Mouse (Mus musculus): ENCODE data around the gene Cobll1.

Cobll1 gene

DNA sequence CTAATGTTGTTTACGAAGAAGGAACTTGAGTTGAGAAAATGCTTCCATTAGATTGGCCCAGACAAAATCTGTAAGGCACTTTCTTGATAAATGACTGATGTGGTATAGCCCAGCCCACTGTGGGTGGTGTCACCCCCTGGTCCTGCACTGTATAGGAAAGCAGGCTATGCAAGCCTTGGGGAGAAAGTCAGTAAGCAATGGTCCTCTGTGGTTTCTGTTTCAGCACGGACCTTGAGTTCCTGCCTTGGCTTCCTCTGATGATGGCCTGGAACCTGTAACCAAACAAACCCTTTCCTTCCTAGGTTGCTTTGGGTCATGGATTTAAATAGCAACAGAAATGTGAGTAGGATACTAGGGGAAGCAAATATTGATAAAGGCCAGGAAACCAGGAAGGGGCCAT lies 148.2 kb downstream of the Cobll1 start:
- DNase-seq (ENCODE audit: low read depth, low spot score) = no peak

DNA sequence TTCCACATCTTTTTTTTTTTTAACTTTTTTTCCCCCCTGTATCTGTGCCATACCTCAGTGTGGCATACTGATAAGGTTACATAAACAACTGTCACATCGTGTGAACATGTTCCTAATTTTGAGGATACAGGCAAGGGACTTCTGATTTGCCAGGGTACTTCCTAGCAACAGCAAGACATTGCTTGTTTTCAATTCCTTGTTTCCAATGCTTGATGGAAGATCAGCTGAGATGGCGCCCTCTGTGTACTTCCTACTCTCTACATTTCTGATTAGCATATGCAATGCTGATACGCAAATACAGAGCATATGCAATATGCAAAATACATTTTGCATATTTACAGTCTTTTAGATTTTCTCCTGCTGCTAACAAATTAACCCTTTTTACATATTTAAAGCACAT lies 152.0 kb downstream of the Cobll1 start:
- no peak for DNase-seq (ENCODE audit: low read depth, low spot score)

DNA sequence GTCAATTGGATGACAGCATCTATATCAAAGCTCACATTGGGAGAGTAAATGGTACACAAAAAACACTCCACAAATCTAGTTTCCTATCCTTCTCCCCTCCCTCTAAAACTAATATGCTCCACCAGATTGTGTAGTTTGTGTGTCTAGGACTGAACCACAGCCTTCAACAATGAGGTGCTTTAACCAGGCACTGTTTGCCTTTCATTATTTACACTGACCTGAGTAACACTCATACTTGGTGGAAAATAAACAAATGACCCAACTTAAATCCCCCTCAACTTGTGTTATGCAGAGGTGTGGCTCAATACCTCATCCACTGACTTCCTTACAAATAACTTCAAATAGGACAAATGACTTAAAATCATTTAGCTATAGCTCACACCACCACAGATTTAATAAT lies 155.8 kb downstream of the Cobll1 start:
- no peak for DNase-seq (ENCODE audit: low read depth, low spot score)

DNA sequence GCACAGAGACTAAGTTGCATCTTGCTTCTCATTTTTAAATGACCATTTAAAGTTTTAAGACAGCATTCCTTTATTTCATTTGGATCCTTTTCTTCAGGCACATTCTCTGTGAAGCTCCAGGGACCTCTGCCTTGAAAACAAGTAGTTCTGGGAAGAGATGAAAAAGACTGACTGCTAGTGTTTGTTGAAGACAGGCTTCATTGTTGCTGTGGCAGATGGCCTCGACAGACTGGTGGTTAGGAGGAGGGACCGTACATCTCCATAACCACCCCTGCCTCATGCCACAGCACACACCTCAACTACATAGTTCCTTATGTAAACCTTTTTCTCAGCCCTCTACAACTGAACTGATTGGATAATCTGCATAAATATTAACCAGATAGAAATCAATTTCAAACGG lies 161.7 kb downstream of the Cobll1 start:
- DNase-seq (ENCODE audit: low read depth, low spot score) = no peak

DNA sequence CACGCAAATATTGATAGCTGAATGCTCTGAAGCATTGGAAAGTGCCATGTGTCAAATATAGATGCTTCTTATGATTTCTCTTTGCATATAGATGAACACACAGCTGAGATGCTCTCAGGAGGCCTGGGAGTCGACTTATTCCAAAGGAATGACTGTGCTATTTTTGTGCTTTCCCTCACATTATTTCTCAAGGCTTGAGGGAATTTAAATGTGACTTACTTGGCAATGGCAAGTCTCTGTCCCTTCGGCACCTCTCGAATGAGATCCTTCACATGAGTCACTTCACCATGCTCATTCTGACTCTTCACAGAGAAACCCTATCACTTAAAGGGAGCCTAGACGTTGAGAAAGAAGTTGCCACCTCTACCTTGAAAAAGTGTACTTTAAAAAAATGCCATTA lies 163.4 kb downstream of the Cobll1 start:
- no peak for DNase-seq (ENCODE audit: low read depth, low spot score)

DNA sequence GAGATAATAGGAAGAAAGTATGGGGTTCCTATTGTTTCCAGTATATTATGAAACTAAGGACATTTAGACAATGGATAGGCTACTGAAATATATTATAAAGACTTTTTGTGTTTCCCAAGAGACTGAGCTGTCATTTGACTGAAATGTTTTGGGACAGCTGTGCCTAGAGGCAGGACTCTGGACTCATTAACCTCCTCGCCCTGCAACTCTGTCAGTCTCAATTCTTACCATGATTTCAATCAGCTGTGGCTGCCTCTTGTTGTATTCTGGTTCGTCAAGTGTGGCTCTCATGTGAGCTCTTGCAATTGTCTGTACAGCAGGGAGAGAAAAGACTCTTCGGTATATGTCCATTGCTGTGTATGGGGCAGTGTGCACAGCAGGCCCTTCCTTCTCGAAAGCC lies 163.8 kb downstream of the Cobll1 start:
- DNase-seq (ENCODE audit: low read depth, low spot score) = no peak

DNA sequence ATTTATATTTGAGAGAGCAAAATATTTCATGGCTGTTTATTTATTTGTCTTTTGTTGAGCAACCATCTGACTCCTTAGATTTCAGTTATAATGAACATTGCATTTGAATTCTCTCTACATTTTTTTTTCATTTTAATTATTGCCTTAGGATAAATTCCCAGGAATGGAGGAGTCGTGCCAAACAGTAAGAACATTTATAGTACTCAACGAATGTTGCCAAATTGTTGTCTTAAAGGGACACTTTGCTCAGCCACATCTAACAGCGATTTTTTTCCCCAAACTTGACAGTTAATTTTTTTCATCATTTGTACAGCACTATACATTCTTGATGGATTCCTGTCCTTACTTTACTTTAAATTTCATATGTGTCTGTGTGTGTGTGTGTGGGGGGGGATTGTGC lies 167.0 kb downstream of the Cobll1 start:
- no peak for DNase-seq (ENCODE audit: low read depth, low spot score)

DNA sequence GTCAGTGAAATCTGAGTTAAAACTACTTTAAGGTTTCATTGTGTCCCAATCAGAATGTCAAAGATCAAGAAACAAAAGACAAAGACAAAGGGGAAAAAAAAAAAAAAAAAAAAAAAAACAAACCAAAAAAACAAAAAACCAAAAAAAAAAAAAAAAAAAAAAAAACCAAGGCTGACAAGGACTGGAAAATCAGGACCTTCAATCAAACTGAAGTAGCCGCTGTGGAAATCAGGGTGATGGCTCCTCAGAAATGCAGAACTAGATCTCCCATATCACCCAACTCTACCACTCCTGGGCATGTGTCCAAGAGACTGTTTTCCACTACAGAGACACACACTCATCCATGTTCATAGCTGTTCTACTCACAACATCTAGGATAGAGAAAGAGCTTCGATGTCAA lies 185.4 kb downstream of the Cobll1 start:
- no peak for DNase-seq (ENCODE audit: low read depth, low spot score)

DNA sequence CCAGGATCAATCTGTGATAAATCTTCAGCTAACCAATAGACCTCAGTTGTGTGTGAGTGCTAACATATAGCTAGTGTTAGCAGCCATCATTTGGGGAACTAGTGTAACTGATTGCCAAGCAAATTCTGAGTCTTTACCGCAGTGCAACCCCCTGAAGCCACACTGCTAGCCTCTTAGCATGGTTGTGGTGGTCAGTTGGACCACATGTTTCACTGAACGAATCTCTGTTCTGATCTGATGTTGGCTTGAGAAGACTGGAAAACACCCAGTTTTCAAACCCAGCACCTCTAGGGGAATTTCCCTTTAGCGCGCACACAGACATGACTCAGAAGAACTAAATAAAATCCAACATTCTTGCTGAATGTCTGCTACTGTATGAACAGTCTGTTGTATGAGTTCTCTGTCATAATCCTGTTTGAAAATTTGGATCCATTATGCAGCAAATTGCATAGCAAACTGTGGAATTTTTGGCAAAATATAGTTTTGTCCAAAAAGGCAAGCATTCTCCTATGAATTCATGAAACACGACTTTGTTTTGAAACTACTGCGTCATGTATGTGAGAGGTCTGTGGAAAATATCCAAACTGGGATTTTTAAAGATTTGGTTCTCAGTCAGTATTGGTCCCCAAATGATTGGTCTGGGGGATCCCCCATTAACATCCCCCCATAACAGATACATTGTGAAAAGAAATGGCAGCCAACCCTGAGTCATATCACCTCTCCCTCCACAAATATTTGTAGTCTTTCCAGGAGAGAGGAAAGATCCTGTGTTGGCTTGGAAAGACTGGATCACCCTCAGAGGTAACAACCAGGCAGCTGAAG lies 186.8 kb downstream of the Cobll1 start:
- no peak for DNase-seq (ENCODE audit: low read depth, low spot score)

DNA sequence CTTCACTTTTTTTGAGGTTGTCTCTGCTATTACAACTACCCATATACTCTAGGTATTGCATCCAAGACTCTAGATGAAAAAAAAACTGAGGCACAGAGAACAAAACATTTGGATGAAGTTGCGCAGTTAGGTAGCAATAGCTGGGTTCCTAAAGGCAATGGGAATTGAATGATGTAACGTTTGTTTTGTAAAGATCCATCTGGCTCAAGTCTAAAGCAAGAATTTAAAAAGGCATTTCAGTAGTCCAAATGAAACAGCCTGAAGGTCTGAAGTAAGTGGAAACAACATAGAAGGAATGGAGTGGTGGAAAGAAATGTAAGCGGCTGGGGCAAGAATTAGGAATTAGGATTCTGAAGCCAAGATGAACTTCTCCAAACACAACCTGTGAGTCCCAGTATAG lies 188.4 kb downstream of the Cobll1 start:
- no peak for DNase-seq (ENCODE audit: low read depth, low spot score)

DNA sequence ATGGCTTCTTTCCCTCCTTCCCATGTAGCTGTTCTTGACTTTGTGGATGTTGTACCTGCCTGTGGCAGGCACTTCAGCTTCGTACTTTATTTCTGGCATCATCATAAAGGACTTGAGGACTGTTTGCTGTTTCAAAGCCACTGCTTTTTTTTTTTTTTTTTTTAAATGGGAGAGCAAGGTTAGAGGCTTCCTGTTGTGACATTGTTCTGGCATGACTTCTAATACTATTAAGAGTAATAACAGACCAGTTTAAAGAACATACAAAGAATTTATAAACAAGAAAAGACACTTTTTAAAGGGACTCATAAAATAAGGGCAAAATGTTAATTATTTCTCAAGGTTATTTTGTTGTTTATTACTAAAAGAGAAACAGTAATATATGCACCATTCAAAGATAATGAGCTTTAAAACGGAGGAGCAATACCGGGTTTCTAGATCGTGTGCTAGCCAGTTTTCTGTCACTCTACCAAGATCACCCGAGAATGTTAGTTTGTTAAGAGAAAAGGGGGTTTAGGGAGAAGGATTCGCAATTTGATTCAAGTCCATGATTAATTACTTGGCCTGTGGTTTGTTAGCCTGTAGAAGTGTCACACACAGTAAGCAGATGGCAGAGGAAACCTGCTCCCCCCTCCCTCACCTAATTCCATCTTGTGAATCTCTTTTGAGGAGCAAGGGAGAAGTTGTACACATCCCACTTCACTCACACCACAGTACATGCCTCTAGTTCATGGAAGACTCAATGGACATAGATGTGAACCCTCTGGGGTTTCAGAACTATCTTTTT lies 190.8 kb downstream of the Cobll1 start:
- no peak for DNase-seq (ENCODE audit: low read depth, low spot score)

Measured in mesoderm, embryonic 11.5 days (tissue).